Mouse (Mus musculus) small intestine, adult 2 months (tissue): ENCODE measurements around the gene Icos.

Experiments
- CTCF ChIP-seq: fragments of 200-500 bp; IDR thresholded peaks from 2 replicates; pipeline ENCODE4 v1.5.1; 2012; ENCODE audit warnings: low read depth, mild to moderate bottlenecking, control low read depth, inconsistent platforms, low read length, moderate library complexity, mixed read lengths; ENCODE audit not compliant: insufficient replicate concordance, insufficient read length; ENCODE audit errors: extremely low read depth
- POLR2A ChIP-seq: fragments of 200-500 bp; IDR thresholded peaks from 2 replicates; pipeline ENCODE4 v1.6.1; 2012; ENCODE audit warnings: low read depth, mild to moderate bottlenecking, control low read depth, inconsistent platforms, low read length, moderate library complexity

DNA sequence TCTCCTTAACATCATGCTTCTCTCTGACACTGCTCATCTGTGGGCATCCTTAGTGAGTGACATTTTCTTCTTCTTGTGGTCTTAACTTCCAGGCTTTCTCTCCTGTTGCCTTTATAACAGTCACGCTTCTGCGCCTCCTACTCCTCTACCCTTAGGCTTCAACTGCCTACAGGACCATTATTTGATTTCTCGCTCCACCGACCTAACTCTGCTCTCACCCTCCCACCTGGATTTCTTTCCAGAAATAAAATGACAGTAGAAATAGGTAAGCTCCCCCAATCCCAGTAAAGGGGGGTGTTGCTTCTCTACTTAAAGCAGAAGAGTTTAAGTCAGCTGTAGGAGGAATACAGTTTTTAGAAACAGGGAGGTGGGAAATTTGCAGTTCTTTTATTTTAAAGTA lies 62.7 kb downstream of the Icos start:
- TF ChIP-seq POLR2A (no peak), CTCF (no peak)
